Mouse (Mus musculus) Muller cell, postnatal 12 days (primary cell): Measurements from ENCODE around the gene Psma6.
"Not testable (repeated sequence)": the region's sequence is repeated elsewhere in the genome, so short reads cannot be mapped to it uniquely, and the experiment has no call there.

Source experiments
- DNase-seq: peaks from one replicate; pipeline ENCODE4 v3.0.0-alpha.2; 2015; ENCODE audit errors: inconsistent ontology term

Gene Psma6

GRCm38 (mm10) chr12:55384023-55384749 is at the start of gene Psma6:
Gene Psma6 (plus strand): TSS chr12:55384222.
- DNase-seq, result peak; percentile 31

GRCm38 (mm10) chr12:55338490-55338889 is 45.5 kb upstream of the Psma6 start:
- DNase-seq, result not testable (repeated sequence)

- DNase-seq, result not testable (repeated sequence)
Measured at GRCm38 (mm10) chr12:55343045-55343444, 41.0 kb upstream of the Psma6 start.

- no peak for DNase-seq
Measured at GRCm38 (mm10) chr12:55343998-55344397, 40.0 kb upstream of the Psma6 start.

GRCm38 (mm10) chr12:55344583-55344982 is 39.4 kb upstream of the Psma6 start:
- DNase-seq, result no peak

- DNase-seq, result no peak
Measured at GRCm38 (mm10) chr12:55353423-55353822, 30.6 kb upstream of the Psma6 start.

GRCm38 (mm10) chr12:55354904-55355303 is 29.1 kb upstream of the Psma6 start:
- peak; percentile 29 for DNase-seq

- no peak for DNase-seq
Measured at GRCm38 (mm10) chr12:55357303-55357702, 26.7 kb upstream of the Psma6 start.

- no peak for DNase-seq
Measured at GRCm38 (mm10) chr12:55360929-55361328, 23.1 kb upstream of the Psma6 start.

- no peak for DNase-seq
Measured at GRCm38 (mm10) chr12:55365083-55365482, 18.9 kb upstream of the Psma6 start.

- no peak for DNase-seq
Measured at GRCm38 (mm10) chr12:55372424-55373055, 11.5 kb upstream of the Psma6 start.

- DNase-seq, result no peak
Measured at GRCm38 (mm10) chr12:55376956-55377609, 6.9 kb upstream of the Psma6 start.

- no peak for DNase-seq
Measured at GRCm38 (mm10) chr12:55377610-55377980, 6.4 kb upstream of the Psma6 start.

- DNase-seq, result no peak
Measured at GRCm38 (mm10) chr12:55384826-55385225, 804 bp downstream of the Psma6 start.

GRCm38 (mm10) chr12:55385931-55386330 is 1.9 kb downstream of the Psma6 start:
- DNase-seq, result peak; percentile 22

GRCm38 (mm10) chr12:55386456-55386855 is 2.4 kb downstream of the Psma6 start:
- no peak for DNase-seq

- DNase-seq, result no peak
Measured at GRCm38 (mm10) chr12:55387083-55387787, 3.2 kb downstream of the Psma6 start.

- DNase-seq, result no peak
Measured at GRCm38 (mm10) chr12:55387788-55388465, 3.9 kb downstream of the Psma6 start.

GRCm38 (mm10) chr12:55388478-55388877 is 4.5 kb downstream of the Psma6 start:
- DNase-seq, result no peak

GRCm38 (mm10) chr12:55389132-55390081 is 5.4 kb downstream of the Psma6 start:
- no peak for DNase-seq
